ENCODE assay signal across 8 mouse cellular contexts in the genomic region with DNA sequence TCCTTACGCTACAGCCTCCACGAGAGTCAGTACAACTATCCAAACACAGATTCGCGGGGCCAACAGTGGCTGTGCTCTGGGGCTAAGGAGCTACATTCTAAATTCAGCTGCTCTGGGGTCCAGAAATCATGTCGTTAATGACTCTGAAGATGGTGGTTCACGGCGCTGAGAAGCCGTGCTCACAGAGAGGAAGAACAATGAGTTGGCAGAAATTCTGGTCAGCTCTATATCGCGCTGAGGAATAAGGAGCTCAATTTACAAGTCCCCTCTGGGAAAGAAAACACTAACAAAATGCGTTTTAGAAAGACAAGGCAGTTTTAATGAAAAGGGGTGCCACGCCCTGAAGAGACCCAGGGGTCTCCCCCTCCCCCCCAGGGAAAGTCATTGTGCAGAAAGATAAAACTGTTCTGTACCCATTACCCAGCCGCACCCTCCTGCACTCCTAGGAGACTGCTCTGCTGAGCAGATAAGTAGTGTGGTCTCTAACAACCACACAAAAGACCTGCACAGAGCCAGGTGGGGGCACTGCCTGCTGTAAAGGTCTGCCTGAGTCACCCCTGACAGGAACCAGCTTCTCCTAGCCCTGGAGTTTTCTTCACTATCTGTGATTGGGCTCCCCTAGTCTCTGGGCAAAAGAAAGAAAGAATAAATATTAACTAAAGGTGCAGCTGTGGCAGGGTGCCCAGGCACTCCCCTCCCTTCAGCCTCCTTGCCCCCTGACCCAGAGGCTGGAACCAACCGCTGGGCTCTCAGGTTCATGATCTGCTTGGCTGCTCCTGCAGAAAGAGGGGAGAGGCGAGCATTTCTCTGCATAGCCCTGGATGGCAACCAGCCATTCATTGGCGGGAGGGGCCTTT. TPM values are rescaled to one million over a fixed set of nuclear protein-coding genes. Genes with fewer than 3 reads are reported as not detected.
DNase-seq lines count a peak whose midpoint lies in the region; ATAC-seq lines count a peak whose summit lies in the region.

No protein-coding gene starts in this region.

- WGBS in heart, embryonic 13.5 days = 66% methylated on average over 16 of the region's 16 CpGs
- WGBS in embryonic facial prominence, embryonic 13.5 days = 59% methylated on average over 16 of the region's 16 CpGs
- WGBS in liver, embryonic 11.5 days = 40% methylated on average over 16 of the region's 16 CpGs

- H3K4me3 ChIP-seq in heart, embryonic 13.5 days = no peak overlapping the region; the same call in 1 of the 2 replicates
- no peak overlapping the region for H3K4me3 ChIP-seq in embryonic facial prominence, embryonic 13.5 days
- peak overlapping the region; percentile 10 for H3K4me3 ChIP-seq in liver, embryonic 11.5 days (ENCODE audit: low read depth, low read length)

- no peaks in the 10 kb centered on the region for H3K27me3 ChIP-seq in heart, embryonic 13.5 days (replicated peaks)
- H3K27me3 ChIP-seq in embryonic facial prominence, embryonic 13.5 days = no peaks in the 10 kb centered on the region
- no peaks in the 10 kb centered on the region for H3K27me3 ChIP-seq in liver, embryonic 11.5 days (replicated peaks; ENCODE audit: control insufficient read depth, insufficient read depth, low read length)

- H3K9ac ChIP-seq in heart, embryonic 13.5 days = peak overlapping the region; percentile 20; the same call in 1 of the 2 replicates
- H3K9ac ChIP-seq in embryonic facial prominence, embryonic 13.5 days = 0 out of 2 replicates have a peak overlapping the region, but pooled peaks have one; percentile 7
- peak overlapping the region; percentile 68 for H3K9ac ChIP-seq in liver, embryonic 11.5 days (ENCODE audit: low read depth, low read length)

- intact Hi-C loops in heart, postnatal 14 days (cut with DNase I) = no loop called here

- ATAC-seq in heart, embryonic 13.5 days (ENCODE audit: extremely low read depth, insufficient number of reproducible peaks, low FRiP score, low TSS enrichment) = peak; percentile 39; the same call in 1 of the 2 replicates
- no peak for ATAC-seq in embryonic facial prominence, embryonic 13.5 days (ENCODE audit: insufficient number of reproducible peaks, insufficient read depth, low FRiP score, low TSS enrichment, low read depth)
- ATAC-seq in liver, embryonic 11.5 days (replicated peaks; ENCODE audit: low FRiP score) = peak; percentile 91

- H3K4me2 ChIP-seq in heart, embryonic 13.5 days = peak overlapping the region; percentile 32
- no peak overlapping the region for H3K4me2 ChIP-seq in embryonic facial prominence, embryonic 13.5 days
- H3K4me2 ChIP-seq in liver, embryonic 11.5 days = peak overlapping the region; percentile 64

- no peak for DNase-seq in heart, postnatal 14 days
- peak; percentile 71 for DNase-seq in liver, embryonic 11.5 days (ENCODE audit: low spot score)
- peak; percentile 48 to 62 for DNase-seq in spleen, postnatal 36 days (ENCODE audit: low spot score in 2 of 2)
- DNase-seq in frontal cortex, postnatal 25 days (ENCODE audit: low spot score in 2 of 2) = no peak
- DNase-seq in layer of hippocampus, postnatal 10 days (ENCODE audit: low spot score in 2 of 2) = no peak
- no peak for DNase-seq in layer of hippocampus, postnatal 36 days

- H3K9me3 ChIP-seq in heart, embryonic 13.5 days = no peaks in the 10 kb centered on the region
- no peaks in the 10 kb centered on the region for H3K9me3 ChIP-seq in embryonic facial prominence, embryonic 13.5 days
- no peaks in the 10 kb centered on the region for H3K9me3 ChIP-seq in liver, embryonic 11.5 days (ENCODE audit: control insufficient read depth, low read length)

- H3K4me1 ChIP-seq in heart, embryonic 13.5 days = peaks cover 38% of the 10 kb centered on the region
- peaks cover 12% of the 10 kb centered on the region for H3K4me1 ChIP-seq in embryonic facial prominence, embryonic 13.5 days
- peaks cover 55% of the 10 kb centered on the region for H3K4me1 ChIP-seq in liver, embryonic 11.5 days (replicated peaks; ENCODE audit: control insufficient read depth, insufficient read depth, low read length)

- no peaks in the 10 kb centered on the region for H3K36me3 ChIP-seq in heart, embryonic 13.5 days
- no peaks in the 10 kb centered on the region for H3K36me3 ChIP-seq in embryonic facial prominence, embryonic 13.5 days
- no peaks in the 10 kb centered on the region for H3K36me3 ChIP-seq in liver, embryonic 11.5 days (ENCODE audit: control insufficient read depth, insufficient read depth, low read length)

- peak overlapping the region; percentile 13; the same call in 1 of the 2 replicates for H3K27ac ChIP-seq in heart, embryonic 13.5 days (replicated peaks)
- no peak overlapping the region for H3K27ac ChIP-seq in embryonic facial prominence, embryonic 13.5 days
- H3K27ac ChIP-seq in liver, embryonic 11.5 days (ENCODE audit: low read depth, low read length) = peak overlapping the region; percentile 96

RNA-seq across cellular contexts. Expression of a gene that starts 26.0 kb away (rescaled TPM):
- 0.52 and 0.74 TPM in 2 replicates for polyA plus RNA-seq in heart, embryonic 13.5 days (2015; fragmentation: Nextera tagmentation; extraction: Ambion mirVana)
- not detected for total RNA-seq in heart, postnatal 14 days (2021)
- 8.4 TPM in 2 replicates for polyA plus RNA-seq in embryonic facial prominence, embryonic 13.5 days (2015; fragmentation: Nextera tagmentation; extraction: Ambion mirVana)
- 0.26 and 0.53 TPM in 2 replicates for polyA plus RNA-seq in liver, embryonic 11.5 days (2014; fragmentation: Nextera tagmentation; extraction: Ambion mirVana)
- total RNA-seq in layer of hippocampus, postnatal 10 days (2021) = 100 to 1,000 TPM; 197 to 202 TPM
- total RNA-seq in layer of hippocampus, postnatal 36 days (2021) = 100 to 1,000 TPM; 183 to 189 TPM

RNA-seq across cellular contexts. Expression of a gene that starts 26.5 kb away (rescaled TPM):
- 102 and 124 TPM in 2 replicates for polyA plus RNA-seq in heart, embryonic 13.5 days (2015; fragmentation: Nextera tagmentation; extraction: Ambion mirVana)
- total RNA-seq in heart, postnatal 14 days (2021) = 10 to 100 TPM; 64.9 to 75.1 TPM
- polyA plus RNA-seq in embryonic facial prominence, embryonic 13.5 days (2015; fragmentation: Nextera tagmentation; extraction: Ambion mirVana) = 69.1 and 77.3 TPM in 2 replicates
- 107 and 110 TPM in 2 replicates for polyA plus RNA-seq in liver, embryonic 11.5 days (2014; fragmentation: Nextera tagmentation; extraction: Ambion mirVana)
- 10 to 100 TPM; 65.6 to 78.1 TPM for total RNA-seq in layer of hippocampus, postnatal 10 days (2021)
- 10 to 100 TPM; 69.8 to 84.2 TPM for total RNA-seq in layer of hippocampus, postnatal 36 days (2021)

Comparison
In these comparisons a context has a peak if more than half of its experiments do, and no peak if none do; other contexts are left out.
1. H3K9ac ChIP-seq: peak in every context shown above with its lines; median percentile 68 in liver, embryonic 11.5 days; 20 in heart, embryonic 13.5 days; 7 in embryonic facial prominence, embryonic 13.5 days.
2. DNase-seq: peak in liver, embryonic 11.5 days (single experiment) and spleen, postnatal 36 days (2 of 2); none in heart, postnatal 14 days (0 of 2), frontal cortex, postnatal 25 days (0 of 2), layer of hippocampus, postnatal 10 days (0 of 2) and layer of hippocampus, postnatal 36 days (0 of 2).
3. RNA of a gene that starts 26.0 kb away (total RNA-seq): 197 to 202 TPM in layer of hippocampus, postnatal 10 days and 183 to 189 TPM in layer of hippocampus, postnatal 36 days; not detected in heart, postnatal 14 days; every median in the first group is over 100 times any median in the second.